Mouse (Mus musculus) kidney, adult 18-20 months (tissue): ENCODE measurements around the gene 4930447C04Rik.

ENCODE experiments used
- DNase-seq: peaks from one replicate; pipeline ENCODE4 v3.0.0; 2021

4930447C04Rik gene

DNA sequence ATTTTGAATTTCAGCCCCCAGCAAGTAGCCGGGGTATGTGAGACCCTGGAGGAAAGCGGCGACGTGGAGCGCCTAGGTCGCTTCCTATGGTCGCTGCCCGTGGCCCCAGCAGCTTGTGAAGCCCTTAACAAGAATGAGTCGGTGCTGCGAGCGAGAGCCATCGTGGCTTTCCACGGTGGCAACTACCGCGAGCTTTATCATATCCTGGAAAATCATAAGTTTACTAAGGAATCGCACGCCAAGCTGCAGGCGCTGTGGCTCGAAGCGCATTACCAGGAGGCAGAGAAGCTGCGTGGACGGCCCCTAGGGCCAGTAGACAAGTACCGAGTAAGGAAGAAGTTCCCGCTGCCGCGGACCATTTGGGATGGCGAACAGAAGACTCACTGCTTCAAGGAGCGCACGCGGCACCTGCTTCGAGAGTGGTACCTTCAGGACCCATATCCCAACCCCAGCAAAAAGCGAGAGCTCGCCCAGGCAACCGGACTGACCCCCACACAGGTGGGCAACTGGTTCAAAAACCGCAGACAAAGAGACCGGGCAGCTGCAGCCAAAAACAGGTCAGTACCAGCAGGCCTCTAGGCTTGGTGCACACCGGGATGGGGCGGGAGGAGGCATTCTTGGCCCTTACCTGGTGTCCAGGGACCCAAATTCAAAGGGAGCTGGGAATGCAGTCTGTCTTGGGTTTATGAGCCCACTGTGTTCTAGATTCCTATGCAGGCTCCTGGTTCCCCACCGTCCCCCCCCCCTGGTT, at the start of gene 4930447C04Rik:
TSS of gene 4930447C04Rik (minus strand) at position 704 of the 751 bp plus-strand sequence.
- DNase-seq = no peak

DNA sequence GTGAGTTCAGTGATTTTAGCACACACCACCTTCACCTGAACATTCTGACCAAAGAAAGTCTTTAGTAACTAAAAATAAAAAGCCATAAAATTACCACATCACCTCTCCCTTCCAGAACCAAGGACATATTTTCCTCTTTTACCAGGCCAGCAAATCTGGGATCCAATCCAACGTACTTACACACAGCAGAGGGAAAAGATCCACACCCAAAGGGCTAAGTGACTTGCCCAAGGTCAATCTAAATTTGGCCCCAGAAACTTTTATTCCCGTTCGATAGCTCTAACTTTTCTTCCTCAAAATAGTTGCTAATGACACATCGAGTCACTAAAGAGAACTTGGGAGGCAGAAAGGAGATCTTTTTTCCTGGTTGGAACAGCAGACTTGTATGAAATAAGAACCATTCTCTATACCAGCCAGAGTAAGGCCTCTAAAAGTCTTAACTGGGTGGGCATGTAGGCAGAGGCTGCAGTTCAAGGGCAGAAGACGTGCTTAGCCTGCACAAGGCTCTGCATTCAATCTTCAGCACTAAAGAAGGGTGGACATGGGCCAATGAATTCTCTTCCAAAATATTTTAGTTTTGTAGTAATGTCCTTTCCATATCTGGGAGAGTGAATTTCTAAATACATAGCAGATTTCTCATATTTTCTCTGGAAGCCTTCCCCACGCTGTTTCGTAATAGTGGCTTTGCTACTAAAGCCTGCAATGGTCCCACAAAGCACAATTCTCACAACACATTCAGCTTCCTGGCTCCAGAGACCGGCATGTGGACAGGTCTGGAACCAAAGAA, 42.7 kb upstream of the 4930447C04Rik start:
- no peak for DNase-seq

- DNase-seq = peak; percentile 2
These were observed 42.0 kb upstream of the 4930447C04Rik start for GRCm38 (mm10) chr12:72982616-72983015.

DNA sequence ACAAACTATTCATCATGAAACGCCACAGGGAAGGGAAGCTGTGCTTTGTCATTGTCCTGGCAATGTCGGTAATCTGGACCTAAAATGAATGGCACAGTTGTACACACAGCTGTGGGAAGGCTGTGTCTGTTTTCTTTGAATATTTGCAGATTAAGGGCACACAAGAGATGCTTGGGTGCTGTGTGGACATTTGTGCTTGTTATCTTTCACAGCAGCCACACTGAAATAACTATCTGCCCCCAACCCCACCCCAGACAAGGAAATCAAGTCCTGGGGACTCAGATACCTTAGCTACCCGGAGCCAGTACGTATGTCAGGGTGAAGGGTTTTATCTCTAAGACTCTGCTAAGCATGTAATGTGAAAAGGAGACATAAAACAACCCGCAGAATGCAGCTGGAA, 38.7 kb upstream of the 4930447C04Rik start:
- DNase-seq = no peak

DNA sequence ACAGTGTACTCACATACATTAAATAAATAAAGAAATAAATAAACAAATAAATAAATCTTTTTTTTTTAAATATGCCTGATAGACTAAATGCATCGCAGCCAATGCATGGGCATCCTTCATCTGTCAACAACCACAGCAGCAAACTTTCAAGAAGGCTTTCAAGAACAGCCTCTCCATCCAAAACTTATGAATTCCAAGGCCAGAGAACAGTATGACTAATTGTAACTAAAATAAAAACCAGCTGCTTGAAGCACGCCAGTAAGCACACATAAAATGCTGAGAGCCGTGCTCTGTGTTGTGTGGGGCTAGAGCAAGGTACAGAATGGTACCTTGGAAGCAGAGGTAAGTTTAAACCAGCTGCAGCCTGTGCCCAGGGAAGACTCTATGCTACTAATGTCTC, 37.3 kb upstream of the 4930447C04Rik start:
- DNase-seq = no peak

DNA sequence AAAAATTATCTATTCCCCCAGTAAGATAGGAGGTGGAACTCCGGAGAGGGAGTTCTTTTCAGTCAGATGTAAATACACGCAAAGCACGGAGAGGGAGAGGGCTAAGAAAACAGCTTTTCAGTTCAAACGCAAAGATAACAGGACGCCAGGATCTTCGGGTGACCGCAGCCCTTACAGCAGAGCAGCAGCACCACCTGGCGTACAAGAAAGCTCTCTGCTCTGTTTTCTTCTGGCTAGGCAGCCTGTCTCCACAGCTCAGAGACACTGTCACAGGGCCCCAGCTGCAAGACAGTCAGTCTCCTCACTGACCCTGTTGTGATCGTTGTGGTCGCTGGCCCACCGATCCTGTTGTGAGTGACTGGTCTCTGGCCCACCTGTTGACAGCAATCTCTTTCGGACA, 36.1 kb upstream of the 4930447C04Rik start:
- DNase-seq = peak; percentile 71

DNA sequence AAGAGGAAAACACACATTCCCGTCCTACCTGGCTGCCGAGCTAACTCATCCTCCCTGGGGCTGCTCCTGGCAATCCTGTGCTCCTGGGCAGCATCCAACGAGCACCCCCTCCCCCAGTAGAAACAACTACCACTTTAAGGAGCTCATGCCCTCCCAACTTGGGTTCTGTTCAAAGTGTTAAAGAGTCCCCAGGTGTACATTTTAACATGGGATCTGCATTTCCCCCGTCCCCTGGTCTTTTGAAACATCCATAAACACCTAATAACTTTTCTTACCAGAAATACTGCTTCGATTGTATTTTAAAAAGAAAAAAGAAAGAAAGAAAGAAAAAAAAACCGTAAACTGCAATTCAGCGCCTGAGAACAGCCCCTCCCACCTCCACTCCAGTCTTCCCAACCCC, 35.6 kb upstream of the 4930447C04Rik start:
- no peak for DNase-seq

GRCm38 (mm10) chr12:72973161-72973560, 32.6 kb upstream of the 4930447C04Rik start:
- peak; percentile 51 for DNase-seq

DNA sequence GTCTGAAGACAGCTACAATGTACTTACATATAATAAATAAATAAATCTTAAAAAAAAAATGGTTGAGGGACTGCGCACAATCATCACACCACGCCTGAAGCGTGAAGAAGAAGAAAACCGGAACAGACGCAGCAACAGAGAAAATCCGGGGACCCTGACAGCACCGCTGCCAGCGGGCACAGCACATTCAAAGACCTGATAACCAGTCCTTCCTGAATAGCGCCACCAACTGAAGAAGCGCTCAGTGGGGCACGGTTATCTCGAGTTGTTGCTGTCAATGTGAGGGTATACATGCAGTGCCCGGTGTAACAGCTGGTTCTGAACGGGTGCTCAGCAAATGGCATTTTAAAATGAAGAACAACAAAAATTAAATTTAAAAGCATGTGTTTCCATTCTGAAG, 30.0 kb upstream of the 4930447C04Rik start:
- no peak for DNase-seq

DNA sequence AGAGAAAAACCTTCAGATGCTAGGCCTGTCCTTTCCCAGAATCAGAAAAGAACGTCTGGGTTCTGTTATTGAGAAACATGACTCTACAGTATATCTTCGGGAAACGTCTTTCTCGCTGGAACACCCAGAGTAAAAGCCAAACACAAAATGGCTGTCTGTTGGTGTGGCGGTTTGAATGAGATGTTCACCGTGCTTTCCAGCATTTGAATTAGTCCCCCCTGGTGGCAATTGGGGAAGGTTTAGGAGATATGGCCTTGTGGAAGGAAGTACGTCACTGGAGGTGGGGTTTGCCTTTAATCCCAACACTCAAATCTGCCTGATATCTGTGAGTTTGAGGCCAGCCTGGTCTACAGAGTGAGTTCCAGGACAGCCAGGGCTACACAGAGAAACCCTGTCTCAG, 27.0 kb upstream of the 4930447C04Rik start:
- DNase-seq = no peak

- no peak for DNase-seq
These were observed 22.2 kb upstream of the 4930447C04Rik start for GRCm38 (mm10) chr12:72962761-72963160.

DNA sequence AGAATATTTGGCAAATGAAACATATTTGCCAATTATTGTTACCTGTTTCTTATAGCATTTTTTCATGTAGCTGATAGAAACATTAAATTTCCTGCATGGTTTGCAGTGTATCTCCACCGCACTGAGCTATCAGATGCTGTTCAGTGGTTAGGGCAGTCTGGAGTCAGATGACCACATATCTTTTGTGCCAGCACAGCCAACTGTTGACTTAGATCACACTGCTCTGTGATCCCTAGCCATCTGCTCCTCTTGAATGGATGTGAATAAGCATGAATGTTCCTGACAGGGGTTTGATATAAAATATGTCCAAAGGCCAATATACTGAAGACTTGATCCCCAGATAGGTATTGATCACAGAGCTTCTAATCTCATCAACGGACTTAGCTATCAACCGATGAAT, 17.9 kb upstream of the 4930447C04Rik start:
- no peak for DNase-seq

DNA sequence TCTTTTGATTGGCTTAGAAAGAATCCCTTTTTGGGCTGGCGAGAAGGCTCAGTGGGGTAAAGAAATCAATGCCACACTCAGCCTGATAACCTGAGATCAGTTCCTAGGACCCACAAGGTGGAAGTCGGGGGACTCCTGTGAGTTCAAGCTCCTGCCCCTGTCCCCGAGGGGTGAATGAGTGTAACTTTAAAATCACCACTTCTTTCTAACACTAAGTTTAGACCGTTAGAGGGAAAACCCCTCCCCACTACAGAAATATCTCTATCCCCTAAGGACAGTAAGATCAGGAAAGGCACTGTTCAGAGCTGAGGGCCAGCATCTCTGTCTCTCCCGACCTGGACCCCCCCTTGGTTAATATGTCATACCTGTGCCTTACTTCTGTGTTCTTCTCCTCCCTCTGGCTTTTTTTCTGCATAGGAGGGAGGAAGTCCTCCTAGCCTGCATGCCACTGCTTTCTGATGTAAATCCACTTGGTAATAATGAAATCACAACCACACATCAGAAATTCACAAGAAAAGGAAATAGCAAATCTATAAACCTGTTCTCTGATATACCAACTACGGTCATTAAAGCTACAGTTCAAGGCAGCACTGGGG, 17.4 kb upstream of the 4930447C04Rik start:
- no peak for DNase-seq

DNA sequence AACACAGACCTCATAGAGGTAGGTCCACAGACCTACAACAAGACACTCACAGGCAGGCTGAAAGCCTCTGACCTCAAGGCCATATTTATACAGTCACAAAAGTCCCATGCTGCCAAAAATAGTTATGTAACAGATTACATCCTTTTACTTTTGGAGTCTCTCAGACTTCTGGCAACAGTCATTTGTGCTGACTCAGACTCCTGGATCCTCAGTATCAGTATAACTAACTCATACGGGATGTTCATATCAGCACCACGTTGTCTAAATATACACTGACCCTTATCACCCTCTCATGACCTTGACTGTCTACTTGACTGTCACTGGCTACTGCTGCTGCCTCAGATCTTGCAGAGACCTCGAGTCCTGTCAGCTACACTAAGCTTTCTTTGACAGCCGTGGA, 14.3 kb upstream of the 4930447C04Rik start:
- DNase-seq = no peak

- DNase-seq = no peak
These were observed 13.3 kb upstream of the 4930447C04Rik start for GRCm38 (mm10) chr12:72953858-72954257.

- DNase-seq = no peak
These were observed 12.5 kb upstream of the 4930447C04Rik start for GRCm38 (mm10) chr12:72953089-72953488.

GRCm38 (mm10) chr12:72947335-72947734, 6.8 kb upstream of the 4930447C04Rik start:
- no peak for DNase-seq

GRCm38 (mm10) chr12:72946805-72947204, 6.2 kb upstream of the 4930447C04Rik start:
- DNase-seq = no peak

DNA sequence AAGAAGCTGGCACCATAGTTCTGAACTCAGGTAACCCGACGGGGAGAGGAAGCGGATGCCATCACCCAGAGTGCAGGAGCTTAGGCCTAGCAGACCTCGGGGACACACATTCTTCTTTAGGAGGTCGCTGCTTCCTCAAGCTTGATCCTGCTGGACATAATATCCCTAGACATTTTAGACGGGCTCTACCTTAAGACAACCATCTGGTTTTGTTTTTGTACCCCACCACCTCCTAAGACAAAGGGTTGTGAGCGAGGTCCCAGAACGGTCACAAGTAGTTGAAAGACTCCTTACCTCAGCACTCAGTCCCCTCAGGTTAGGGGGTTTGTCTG, 5.5 kb upstream of the 4930447C04Rik start:
- DNase-seq = no peak

- peak; percentile 4 for DNase-seq
These were observed 4.9 kb upstream of the 4930447C04Rik start for GRCm38 (mm10) chr12:72945301-72946063.

DNA sequence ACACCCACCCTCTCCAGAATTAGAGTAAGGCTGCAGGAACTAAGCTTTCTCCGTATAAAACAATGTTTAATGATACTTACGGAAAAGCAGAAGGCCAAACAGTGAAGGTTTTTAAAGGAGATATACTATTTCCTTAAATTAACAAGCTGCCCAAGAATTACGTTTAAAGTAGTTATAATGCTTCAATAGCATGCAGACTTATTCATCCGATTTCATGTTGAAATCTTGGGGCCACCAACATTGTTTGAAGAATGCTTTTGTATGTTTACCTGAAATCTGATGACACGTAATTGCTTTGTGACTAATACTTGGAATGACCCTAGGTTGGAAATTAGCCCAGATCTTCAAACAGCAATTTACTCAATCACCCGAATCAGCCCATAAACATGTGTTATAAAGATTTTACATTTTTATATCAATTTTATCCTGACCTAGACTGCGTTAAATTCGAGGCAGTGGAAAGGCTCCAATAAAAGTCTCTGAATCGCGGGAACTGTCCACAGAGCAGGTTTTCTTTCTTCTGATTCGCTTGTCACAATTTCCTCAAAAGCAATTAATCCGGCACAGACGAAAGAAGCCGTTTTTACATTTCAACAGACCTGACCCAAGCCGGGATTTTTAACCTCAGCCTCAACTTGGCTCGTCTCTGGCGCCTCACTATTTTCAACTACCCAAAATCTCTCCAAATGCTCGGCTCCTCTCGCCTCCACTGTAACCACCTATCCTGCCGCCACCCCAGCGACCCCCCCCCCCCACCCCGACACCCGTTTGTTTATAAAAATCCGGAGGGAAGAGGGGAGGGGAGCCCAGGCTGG, 4.0 kb upstream of the 4930447C04Rik start:
- DNase-seq = no peak

DNA sequence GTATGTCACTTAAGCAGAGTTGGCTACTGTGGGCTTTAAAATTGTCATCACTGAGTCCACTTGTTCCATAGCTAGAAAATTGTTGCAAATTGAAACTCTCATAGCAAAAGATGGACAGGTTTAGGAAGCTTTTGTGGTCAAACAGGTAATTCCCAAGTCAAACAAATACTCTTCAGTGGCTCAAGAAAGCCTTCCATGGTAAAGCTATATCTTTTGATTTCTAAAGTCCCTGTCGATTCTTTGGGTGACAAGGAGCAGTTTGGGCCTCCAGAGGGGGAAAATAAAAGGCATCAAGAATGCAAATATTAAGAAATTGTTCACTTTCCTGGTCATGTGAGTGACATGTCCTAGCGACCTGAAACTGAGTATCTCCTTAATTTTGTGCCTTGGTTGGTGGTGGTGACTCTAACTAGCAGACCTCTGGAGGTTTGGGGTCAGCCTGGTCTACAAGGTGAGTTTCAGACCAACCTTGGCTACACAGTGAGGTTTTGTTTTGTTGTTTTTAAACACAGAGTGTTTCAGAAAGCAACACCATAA, 3.1 kb upstream of the 4930447C04Rik start:
- no peak for DNase-seq
